9 mouse cellular contexts compared by ENCODE assay signal in the genomic region with DNA sequence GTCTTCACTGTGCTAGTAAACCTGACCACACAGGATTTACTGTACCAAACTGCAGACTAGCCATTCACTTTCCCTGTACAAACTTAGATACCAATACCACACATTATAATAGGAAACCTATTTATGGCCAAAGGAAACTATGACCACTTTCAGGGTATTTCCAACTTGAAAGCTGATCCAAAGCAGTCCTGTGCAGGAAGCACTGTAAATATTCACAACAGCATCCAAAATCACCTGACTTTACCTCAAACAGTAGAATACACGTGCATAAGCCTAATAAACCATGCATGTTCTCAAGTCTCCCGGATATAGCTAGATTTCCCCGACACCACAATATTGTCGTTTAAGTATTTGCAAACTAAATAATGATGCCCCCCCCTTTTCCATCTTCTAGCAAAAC. TPM values are rescaled to one million over a fixed set of nuclear protein-coding genes. Genes with fewer than 3 reads are reported as not detected.
DNase-seq lines count a peak whose midpoint lies in the region; ATAC-seq and TF ChIP-seq lines count a peak whose summit lies in the region.
"Had no signal": no experiment of that assay in that cellular context is flagged by ENCODE, and none has a peak within 500 bp of the region (broad histone marks: within the 10 kb centered on the region; RNA-seq: fewer than 3 reads in every experiment).

No protein-coding gene starts in this region.

- WGBS in heart, embryonic 11.5 days (ENCODE audit: insufficient replicate concordance) = under 1% methylated on average over 4 of the region's 4 CpGs
- WGBS in heart, postnatal 0 days = 3% methylated on average over 4 of the region's 4 CpGs
- WGBS in midbrain, embryonic 10.5 days = 2% methylated on average over 4 of the region's 4 CpGs

- H3K27ac ChIP-seq in heart, embryonic 11.5 days (ENCODE audit: low read depth, low read length) = peak overlapping the region; percentile 89; the same call in 1 of the 2 replicates
- H3K27ac ChIP-seq in ES-Bruce4 (ENCODE audit: insufficient read depth, low read length) = peak overlapping the region; percentile 85
- H3K27ac ChIP-seq in heart, postnatal 0 days (ENCODE audit: low read depth) = 0 out of 2 replicates have a peak overlapping the region, but pooled peaks have one; percentile 12
- H3K27ac ChIP-seq in midbrain, embryonic 10.5 days (replicated peaks) = peak overlapping the region; percentile 93

- H3K36me3 ChIP-seq in heart, embryonic 11.5 days (ENCODE audit: control insufficient read depth, insufficient read depth, low read length) = peaks cover 8% of the 10 kb centered on the region; the same call in 1 of the 2 replicates
- peaks cover 44% of the 10 kb centered on the region for H3K36me3 ChIP-seq in ES-Bruce4 (ENCODE audit: control insufficient read depth, insufficient read depth, low read length, poor library complexity, severe bottlenecking)
- peaks cover 33% of the 10 kb centered on the region for H3K36me3 ChIP-seq in heart, postnatal 0 days (replicated peaks; ENCODE audit: control insufficient read depth, insufficient read depth, low read length)
- peaks cover 53% of the 10 kb centered on the region for H3K36me3 ChIP-seq in midbrain, embryonic 10.5 days

- no peak for TF ChIP-seq POLR2A in ES-Bruce4 (IDR thresholded peaks at IDR 0.05; ENCODE audit: insufficient read depth, low read length)

- H3K4me3 ChIP-seq in heart, embryonic 11.5 days (ENCODE audit: low read depth, low read length) = peak overlapping the region; percentile 93
- H3K4me3 ChIP-seq in ES-Bruce4 (ENCODE audit: low read depth, low read length) = peak overlapping the region; percentile 100
- H3K4me3 ChIP-seq in heart, postnatal 0 days (ENCODE audit: low read depth, low read length) = peak overlapping the region; percentile 93
- H3K4me3 ChIP-seq in midbrain, embryonic 10.5 days = peak overlapping the region; percentile 93

- TF ChIP-seq EP300 in ES-Bruce4 (IDR thresholded peaks at IDR 0.05; ENCODE audit: insufficient read depth, low read depth, low read length) = no peak
- TF ChIP-seq EP300 in heart, postnatal 0 days (IDR thresholded peaks at IDR 0.05; ENCODE audit: low read depth) = no peak

- H3K4me2 ChIP-seq in heart, embryonic 11.5 days = peak overlapping the region; percentile 86
- peak overlapping the region; percentile 85 for H3K4me2 ChIP-seq in heart, postnatal 0 days (ENCODE audit: low read depth, low read length)

- intact Hi-C loops in heart, postnatal 14 days (cut with DNase I) = no loop called here
- intact Hi-C loops in left cerebral cortex, postnatal 36 days (cut with DNase I) = loop anchor here (10.0 kb wide), 1 partner anchor 1061 kb away; no protein-coding TSS in a partner anchor

- H3K9me3 ChIP-seq in heart, embryonic 11.5 days (replicated peaks; ENCODE audit: control insufficient read depth, low read length) = no peaks in the 10 kb centered on the region
- no peaks in the 10 kb centered on the region for H3K9me3 ChIP-seq in ES-Bruce4 (replicated peaks; ENCODE audit: control insufficient read depth, insufficient read depth, low read length, poor library complexity, severe bottlenecking)
- no peaks in the 10 kb centered on the region for H3K9me3 ChIP-seq in heart, postnatal 0 days (replicated peaks; ENCODE audit: control insufficient read depth, low read length)
- H3K9me3 ChIP-seq in midbrain, embryonic 10.5 days (replicated peaks) = no peaks in the 10 kb centered on the region

- ATAC-seq in heart, embryonic 11.5 days (replicated peaks; ENCODE audit: insufficient number of reproducible peaks, low FRiP score, low TSS enrichment) = no peak
- no peak for ATAC-seq in heart, postnatal 0 days (ENCODE audit: insufficient read depth, low read depth)
- no peak for ATAC-seq in cerebellum, adult (ENCODE audit: insufficient number of reproducible peaks, low FRiP score, low TSS enrichment)

- TF ChIP-seq CTCF in ES-Bruce4 (IDR thresholded peaks at IDR 0.05; ENCODE audit: low read depth, low read length) = no peak
- no peak for TF ChIP-seq CTCF in heart, postnatal 0 days (IDR thresholded peaks at IDR 0.05; ENCODE audit: low read depth)

- no peak for DNase-seq in heart, postnatal 14 days
- no peak for DNase-seq in heart, postnatal 0 days (ENCODE audit: low spot score)
- DNase-seq in midbrain, embryonic 10.5 days (ENCODE audit: low spot score) = no peak
- no peak for DNase-seq in thymus, postnatal 4 days
- no peak for DNase-seq in left cerebral cortex, postnatal 36 days (ENCODE audit: low spot score in 2 of 2)
- DNase-seq: gastrocnemius, postnatal 36 days had no signal

- H3K27me3 ChIP-seq in heart, embryonic 11.5 days (ENCODE audit: control insufficient read depth, insufficient read depth, low read length) = no peaks in the 10 kb centered on the region
- no peaks in the 10 kb centered on the region for H3K27me3 ChIP-seq in ES-Bruce4 (ENCODE audit: control insufficient read depth, insufficient read depth, low read length, poor library complexity, severe bottlenecking)
- no peaks in the 10 kb centered on the region for H3K27me3 ChIP-seq in heart, postnatal 0 days (ENCODE audit: control insufficient read depth, insufficient read depth, low read length)
- no peaks in the 10 kb centered on the region for H3K27me3 ChIP-seq in midbrain, embryonic 10.5 days (ENCODE audit: low read depth, poor library complexity, severe bottlenecking)

- peaks cover 8% of the 10 kb centered on the region; the same call in 1 of the 2 replicates for H3K4me1 ChIP-seq in heart, embryonic 11.5 days (ENCODE audit: control insufficient read depth, insufficient read depth, low read length)
- H3K4me1 ChIP-seq in ES-Bruce4 (ENCODE audit: control insufficient read depth, insufficient read depth, low read length) = no peaks in the 10 kb centered on the region
- peaks cover 8% of the 10 kb centered on the region for H3K4me1 ChIP-seq in heart, postnatal 0 days (ENCODE audit: control insufficient read depth, insufficient read depth)
- peaks cover 28% of the 10 kb centered on the region for H3K4me1 ChIP-seq in midbrain, embryonic 10.5 days

- H3K9ac ChIP-seq in heart, embryonic 11.5 days (ENCODE audit: low read depth, low read length) = peak overlapping the region; percentile 85
- peak overlapping the region; percentile 94 for H3K9ac ChIP-seq in ES-Bruce4 (ENCODE audit: low read depth, poor library complexity, severe bottlenecking)
- H3K9ac ChIP-seq in heart, postnatal 0 days (replicated peaks; ENCODE audit: low read depth, low read length) = peak overlapping the region; percentile 88

RNA-seq across cellular contexts. Expression of gene Rps12, which starts 1.0 kb away (rescaled TPM):
- polyA plus RNA-seq in heart, embryonic 11.5 days (2014; fragmentation: Nextera tagmentation; extraction: Ambion mirVana) = 114 TPM in 2 replicates
- 100 to 1,000 TPM; 219 to 226 TPM for total RNA-seq in heart, postnatal 14 days (2021)
- 316 and 459 TPM in 2 replicates for polyA plus RNA-seq in ES-Bruce4 (2011; ENCODE audit: insufficient read depth, insufficient read length, low read depth, missing spikeins)
- 2,923 and 3,021 TPM in 2 replicates for total RNA-seq in heart, postnatal 0 days (2014; rRNA removed; ENCODE audit: low replicate concordance)
- polyA plus RNA-seq in heart, postnatal 0 days (2015; fragmentation: Nextera tagmentation; extraction: Ambion mirVana) = 83.1 and 86.0 TPM in 2 replicates
- 112 and 145 TPM in 2 replicates for polyA plus RNA-seq in midbrain, embryonic 10.5 days (2016; fragmentation: Nextera tagmentation; extraction: Ambion mirVana)
- total RNA-seq in left cerebral cortex, postnatal 36 days (2021) = 100 to 1,000 TPM; 152 to 199 TPM

RNA-seq across cellular contexts. Expression of gene Slc18b1, which starts 10.7 kb away (rescaled TPM):
- 8.1 and 9.3 TPM in 2 replicates for polyA plus RNA-seq in heart, embryonic 11.5 days (2014; fragmentation: Nextera tagmentation; extraction: Ambion mirVana)
- total RNA-seq in heart, postnatal 14 days (2021) = 1 to 10 TPM; 9.2 to 9.4 TPM
- polyA plus RNA-seq in ES-Bruce4 (2011; ENCODE audit: insufficient read depth, insufficient read length, low read depth, missing spikeins) = 2.9 and 3.4 TPM in 2 replicates
- 7.2 and 10.1 TPM in 2 replicates for total RNA-seq in heart, postnatal 0 days (2014; rRNA removed; ENCODE audit: low replicate concordance)
- polyA plus RNA-seq in heart, postnatal 0 days (2015; fragmentation: Nextera tagmentation; extraction: Ambion mirVana) = 4.6 and 5.4 TPM in 2 replicates
- 10.4 and 12.2 TPM in 2 replicates for polyA plus RNA-seq in midbrain, embryonic 10.5 days (2016; fragmentation: Nextera tagmentation; extraction: Ambion mirVana)
- total RNA-seq in left cerebral cortex, postnatal 36 days (2021) = 10 to 100 TPM; 17.3 to 25.0 TPM

Comparison
In these comparisons a context has a peak if more than half of its experiments do, and no peak if none do; other contexts are left out.
1. H3K27ac ChIP-seq: peak in every context shown above with its lines; median percentile 93 in midbrain, embryonic 10.5 days; 89 in heart, embryonic 11.5 days; 85 in ES-Bruce4; 12 in heart, postnatal 0 days.